Mouse (Mus musculus) G1E-ER4 (cell line): ENCODE results near the gene Rptor. TPM values are rescaled to one million over a fixed set of nuclear protein-coding genes. Genes with fewer than 3 reads are reported as not detected.

Source experiments
- GATA1 ChIP-seq: IDR thresholded peaks from one replicate; pipeline ENCODE4 v1.8.0; 2012; ENCODE audit warnings: low read length, inconsistent platforms
- polyA plus RNA-seq: library from polyadenylated mRNA; stranded (reverse); fragments of >175 nt; gene quantifications from 2 replicates; pipeline ENCODE4 v1.2.3, GENCODE M21; 2012

Rptor gene
- polyA plus RNA-seq, 1 experiment = 69.4 TPM

- TF ChIP-seq GATA1 = no peak
Measured at GRCm38 (mm10) chr11:119847076-119847475, 244.4 kb downstream of the Rptor start.

- no peak for TF ChIP-seq GATA1
Measured at GRCm38 (mm10) chr11:119847569-119847968, 244.9 kb downstream of the Rptor start.

GRCm38 (mm10) chr11:119848189-119848588 is 245.5 kb downstream of the Rptor start:
- TF ChIP-seq GATA1 = no peak

- no peak for TF ChIP-seq GATA1
Measured at GRCm38 (mm10) chr11:119855999-119856398, 253.3 kb downstream of the Rptor start.

GRCm38 (mm10) chr11:119862523-119863299 is 260.0 kb downstream of the Rptor start:
- TF ChIP-seq GATA1 = no peak

- TF ChIP-seq GATA1 = no peak
Measured at GRCm38 (mm10) chr11:119863421-119863821, 260.7 kb downstream of the Rptor start.

GRCm38 (mm10) chr11:119866837-119867236 is 264.1 kb downstream of the Rptor start:
- no peak for TF ChIP-seq GATA1

GRCm38 (mm10) chr11:119868138-119868537 is 265.4 kb downstream of the Rptor start:
- no peak for TF ChIP-seq GATA1

GRCm38 (mm10) chr11:119868556-119868955 is 265.9 kb downstream of the Rptor start:
- no peak for TF ChIP-seq GATA1

- no peak for TF ChIP-seq GATA1
Measured at GRCm38 (mm10) chr11:119871141-119871540, 268.4 kb downstream of the Rptor start.

GRCm38 (mm10) chr11:119873643-119874042 is 270.9 kb downstream of the Rptor start:
- no peak for TF ChIP-seq GATA1

GRCm38 (mm10) chr11:119874841-119875240 is 272.1 kb downstream of the Rptor start:
- TF ChIP-seq GATA1 = no peak

- TF ChIP-seq GATA1 = no peak
Measured at GRCm38 (mm10) chr11:119875685-119876084, 273.0 kb downstream of the Rptor start.

- no peak for TF ChIP-seq GATA1
Measured at GRCm38 (mm10) chr11:119877124-119877523, 274.4 kb downstream of the Rptor start.

- no peak for TF ChIP-seq GATA1
Measured at GRCm38 (mm10) chr11:119879573-119879972, 276.9 kb downstream of the Rptor start.

- no peak for TF ChIP-seq GATA1
Measured at GRCm38 (mm10) chr11:119883646-119884045, 280.9 kb downstream of the Rptor start.

GRCm38 (mm10) chr11:119889966-119890365 is 287.3 kb downstream of the Rptor start:
- no peak for TF ChIP-seq GATA1
